Mouse (Mus musculus) kidney, adult 2 months (tissue): ENCODE results near the gene Ano6.

Experiments
- CTCF ChIP-seq: fragments of 200-500 bp; conservative IDR thresholded peaks from 2 replicates; pipeline ENCODE4 v1.5.1; 2011; ENCODE audit warnings: low read depth, mild to moderate bottlenecking, control low read depth, low read length, moderate library complexity, mixed read lengths; ENCODE audit not compliant: insufficient read depth, insufficient read length
- POLR2A ChIP-seq: fragments of 200-500 bp; IDR thresholded peaks from one replicate; pipeline ENCODE4 v1.6.1; 2011; ENCODE audit warnings: low read depth, low read length, control low read depth

DNA sequence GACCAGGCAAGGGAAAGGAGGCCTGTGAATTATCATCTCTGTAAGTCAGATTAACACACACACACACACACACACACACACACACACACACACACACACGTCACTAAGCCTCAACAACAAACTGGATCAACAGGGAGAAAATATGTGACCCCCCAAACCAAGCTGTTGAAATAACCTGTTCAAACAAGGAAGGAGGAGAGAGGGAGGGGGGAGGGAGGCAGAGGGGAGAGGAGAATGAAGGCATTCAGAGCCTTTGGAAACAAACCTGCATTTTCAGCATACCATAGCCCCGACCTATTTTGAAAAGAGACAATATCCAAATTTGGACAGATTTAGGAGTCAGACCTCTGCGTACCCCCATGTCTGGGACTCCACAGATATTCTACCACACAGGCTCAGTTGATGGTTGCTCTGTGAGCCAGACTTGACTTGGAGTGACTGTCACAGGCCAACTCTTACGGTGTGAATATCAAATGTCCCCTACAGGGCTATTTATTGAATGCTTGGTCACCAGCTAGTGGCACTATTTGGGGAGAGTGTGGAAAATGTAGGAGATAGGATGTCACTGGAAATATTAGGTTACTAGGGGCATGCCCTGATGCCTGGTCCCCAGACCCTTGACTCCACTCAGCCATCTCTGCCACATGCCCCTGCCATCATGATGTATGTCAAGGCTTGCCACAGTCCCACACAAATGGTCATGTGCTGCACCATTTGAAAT lies 185.7 kb downstream of the Ano6 start:
- no peak for TF ChIP-seq POLR2A
- no peak for TF ChIP-seq CTCF
